Mouse (Mus musculus): Measurements from ENCODE around the gene Glod4. TPM values are rescaled to one million over a fixed set of nuclear protein-coding genes. Genes with fewer than 3 reads are reported as not detected.

Glod4 gene
- total RNA-seq, 2 experiments from 2014 or later: 85.6 to 109 TPM

- DNase-seq (ENCODE audit: low spot score in 2 of 2): no peak
Measured at GRCm38 (mm10) chr11:76153236-76153951, 90.1 kb downstream of the Glod4 start.

GRCm38 (mm10) chr11:76150980-76151379 is 92.5 kb downstream of the Glod4 start:
- no peak for DNase-seq (ENCODE audit: low spot score in 2 of 2)

- no peak for DNase-seq (ENCODE audit: low spot score in 2 of 2)
Measured at GRCm38 (mm10) chr11:76148055-76149008, 95.2 kb downstream of the Glod4 start.

DNA sequence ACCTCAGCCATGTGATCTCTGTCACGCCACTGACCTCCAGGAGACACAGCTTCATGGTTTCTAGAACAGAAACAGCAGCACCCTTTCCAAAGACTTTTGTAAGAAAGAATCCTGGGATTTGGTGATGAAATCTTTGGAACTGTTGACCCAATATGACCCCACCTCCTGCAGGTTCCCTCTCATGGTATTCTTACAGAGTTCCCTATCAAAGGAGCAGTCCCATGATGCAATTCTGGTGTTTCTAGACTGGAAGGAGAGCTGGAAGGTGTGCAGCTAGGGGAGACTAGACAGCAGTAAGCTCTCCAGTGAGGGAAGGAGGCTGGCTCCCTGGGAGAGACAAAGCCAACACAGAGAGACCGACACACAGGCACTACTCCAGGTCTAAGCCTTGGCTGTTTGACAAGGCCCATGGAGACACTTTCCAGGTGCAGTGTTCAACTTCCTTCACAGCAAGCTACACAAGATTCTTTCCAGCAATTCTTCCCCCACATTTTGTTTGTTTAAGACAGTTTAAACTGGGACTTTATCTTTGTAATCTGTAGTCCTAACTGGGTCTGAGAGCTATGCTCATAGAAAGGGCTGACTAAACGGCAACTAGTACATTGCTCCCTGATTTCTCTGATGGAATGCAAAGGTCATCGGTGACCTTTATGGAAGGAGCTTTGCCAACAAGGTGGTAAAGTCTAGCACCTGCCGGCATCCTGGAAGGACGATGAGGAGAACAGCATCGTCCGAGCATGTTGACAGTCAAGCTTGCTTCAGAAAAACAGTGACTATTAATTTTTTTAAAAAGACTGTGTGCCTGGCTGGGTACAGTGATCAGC is 97.1 kb downstream of the Glod4 start:
- no peak for DNase-seq (ENCODE audit: low spot score in 2 of 2)

GRCm38 (mm10) chr11:76145169-76145568 is 98.4 kb downstream of the Glod4 start:
- DNase-seq (ENCODE audit: low spot score in 2 of 2): no peak

DNA sequence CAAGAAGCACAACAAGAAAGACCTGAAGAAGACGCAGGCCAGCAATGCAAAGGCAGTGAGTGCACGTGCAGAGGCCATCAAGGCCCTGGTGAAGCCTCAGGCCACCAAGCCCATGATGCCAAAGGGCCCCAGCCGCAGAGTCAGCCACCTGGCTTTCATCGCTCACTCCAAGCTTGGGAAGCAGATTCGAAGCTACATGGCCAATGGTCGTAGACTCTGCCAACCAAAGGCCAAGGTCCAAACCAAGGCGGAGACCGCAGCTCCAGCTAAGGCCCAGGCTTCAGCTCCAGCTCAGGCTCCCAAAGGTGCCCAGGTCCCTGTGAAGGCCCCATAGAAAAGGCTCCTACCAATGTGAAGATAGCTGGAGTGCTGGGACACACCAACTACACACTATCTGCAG is 99.1 kb downstream of the Glod4 start:
- DNase-seq (ENCODE audit: low spot score in 2 of 2): no peak

DNA sequence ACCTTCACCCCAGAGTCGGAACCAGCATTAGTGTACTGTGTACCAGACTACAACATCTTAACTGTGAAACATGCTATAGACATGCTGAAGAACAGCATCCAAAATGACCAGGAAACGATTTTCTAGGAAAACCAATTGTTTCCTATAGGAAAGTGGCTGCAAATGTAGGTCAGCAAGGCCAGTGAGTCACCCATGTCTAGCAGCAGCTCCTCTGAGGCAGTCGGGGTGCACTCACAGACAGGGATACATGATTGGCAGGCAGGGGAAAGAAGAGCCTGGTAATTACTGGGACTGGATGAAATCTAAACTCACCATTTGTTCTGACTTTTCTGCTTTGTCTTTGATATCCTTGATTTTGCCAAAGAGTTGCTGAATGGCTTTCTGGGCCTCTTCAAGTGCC is 105.5 kb downstream of the Glod4 start:
- DNase-seq (ENCODE audit: low spot score in 2 of 2): no peak

- DNase-seq (ENCODE audit: low spot score in 2 of 2): no peak
Measured at GRCm38 (mm10) chr11:76135641-76136437, 107.7 kb downstream of the Glod4 start.

DNA sequence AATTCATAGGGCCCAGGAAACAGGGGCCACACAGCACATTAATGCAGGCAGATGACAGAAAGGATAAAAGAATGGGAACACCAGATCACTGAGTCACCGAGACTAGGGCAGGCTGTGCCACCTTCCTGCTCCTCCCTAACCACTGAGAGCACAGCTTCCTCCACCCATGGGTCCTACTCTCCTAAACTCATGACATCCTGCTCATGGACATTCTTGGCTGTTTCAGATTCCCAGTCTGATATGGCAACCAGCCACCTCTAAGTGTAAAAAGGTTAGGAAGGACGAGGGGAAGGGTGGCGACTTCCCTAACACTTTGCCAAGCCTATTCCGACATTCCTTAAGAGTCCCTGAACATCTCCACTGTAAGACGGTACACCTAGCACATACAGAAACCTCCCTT is 112.7 kb downstream of the Glod4 start:
- DNase-seq (ENCODE audit: low spot score in 2 of 2): no peak

- DNase-seq (ENCODE audit: low spot score in 2 of 2): no peak
Measured at GRCm38 (mm10) chr11:76125386-76125785, 118.1 kb downstream of the Glod4 start.

DNA sequence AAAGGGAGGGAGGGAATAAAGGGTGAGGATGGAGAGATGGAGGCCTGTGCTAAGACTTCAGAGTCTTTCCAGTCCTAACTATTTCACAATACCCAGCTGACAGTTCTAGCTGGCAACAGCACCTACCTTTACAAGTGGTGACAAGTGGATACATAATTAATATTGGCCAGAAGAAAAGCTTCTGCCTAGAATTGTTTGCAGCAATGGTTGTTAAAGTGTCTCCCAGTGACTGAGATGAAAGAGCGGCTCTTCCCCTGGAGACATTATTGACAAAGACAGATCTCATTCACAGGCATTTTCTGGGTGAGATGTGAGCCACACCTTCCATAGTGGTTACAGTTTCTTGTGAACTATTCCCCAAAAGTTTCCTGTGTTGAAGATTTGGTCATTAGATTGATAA is 120.0 kb downstream of the Glod4 start:
- no peak for DNase-seq (ENCODE audit: low spot score in 2 of 2)

DNA sequence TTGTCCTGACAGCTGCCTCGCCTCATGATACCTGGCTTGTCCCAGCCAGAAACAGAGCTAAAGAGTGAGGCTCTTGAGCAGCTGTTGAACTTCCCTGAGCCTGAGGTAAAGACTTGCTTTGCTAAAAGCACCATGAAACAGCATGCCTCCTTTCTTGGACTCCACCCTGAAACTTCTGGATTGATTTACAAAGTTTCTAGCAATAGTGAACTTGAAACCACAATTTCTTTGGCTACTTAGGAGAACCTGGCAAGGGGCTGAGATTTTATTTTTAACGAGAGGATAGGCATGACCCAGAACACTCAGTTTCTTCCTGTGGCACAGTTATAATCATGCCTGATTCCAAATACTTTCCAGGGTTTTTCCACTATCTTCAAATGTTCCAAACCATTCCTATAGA is 121.0 kb downstream of the Glod4 start:
- no peak for DNase-seq (ENCODE audit: low spot score in 2 of 2)

- no peak for DNase-seq (ENCODE audit: low spot score in 2 of 2)
Measured at GRCm38 (mm10) chr11:76121086-76121485, 122.4 kb downstream of the Glod4 start.

DNA sequence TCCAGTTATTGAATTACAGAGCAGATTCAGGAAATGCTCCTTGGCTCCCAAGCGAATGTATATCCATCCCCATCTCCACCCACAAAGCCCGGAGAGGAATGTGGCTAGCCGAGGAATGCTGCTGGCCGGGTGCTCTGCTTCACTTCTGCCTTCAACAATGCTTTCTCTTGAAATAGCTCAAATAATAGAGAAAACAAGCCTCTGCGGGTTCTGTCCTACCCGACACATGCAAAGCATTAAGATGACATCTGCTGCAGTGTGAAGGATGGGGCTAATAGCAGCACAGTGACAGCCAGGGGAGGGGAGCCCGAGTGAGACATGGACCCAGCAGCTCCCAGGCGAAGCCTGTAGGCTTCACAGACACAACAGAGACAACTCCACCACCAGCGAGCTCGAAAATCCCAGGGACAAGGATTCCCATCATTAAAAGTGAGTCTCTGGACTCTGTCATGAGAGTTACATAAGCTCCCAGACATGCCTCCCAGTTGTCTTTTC is 123.1 kb downstream of the Glod4 start:
- no peak for DNase-seq (ENCODE audit: low spot score in 2 of 2)

- no peak for DNase-seq (ENCODE audit: low spot score in 2 of 2)
Measured at GRCm38 (mm10) chr11:76110416-76110815, 133.1 kb downstream of the Glod4 start.

DNA sequence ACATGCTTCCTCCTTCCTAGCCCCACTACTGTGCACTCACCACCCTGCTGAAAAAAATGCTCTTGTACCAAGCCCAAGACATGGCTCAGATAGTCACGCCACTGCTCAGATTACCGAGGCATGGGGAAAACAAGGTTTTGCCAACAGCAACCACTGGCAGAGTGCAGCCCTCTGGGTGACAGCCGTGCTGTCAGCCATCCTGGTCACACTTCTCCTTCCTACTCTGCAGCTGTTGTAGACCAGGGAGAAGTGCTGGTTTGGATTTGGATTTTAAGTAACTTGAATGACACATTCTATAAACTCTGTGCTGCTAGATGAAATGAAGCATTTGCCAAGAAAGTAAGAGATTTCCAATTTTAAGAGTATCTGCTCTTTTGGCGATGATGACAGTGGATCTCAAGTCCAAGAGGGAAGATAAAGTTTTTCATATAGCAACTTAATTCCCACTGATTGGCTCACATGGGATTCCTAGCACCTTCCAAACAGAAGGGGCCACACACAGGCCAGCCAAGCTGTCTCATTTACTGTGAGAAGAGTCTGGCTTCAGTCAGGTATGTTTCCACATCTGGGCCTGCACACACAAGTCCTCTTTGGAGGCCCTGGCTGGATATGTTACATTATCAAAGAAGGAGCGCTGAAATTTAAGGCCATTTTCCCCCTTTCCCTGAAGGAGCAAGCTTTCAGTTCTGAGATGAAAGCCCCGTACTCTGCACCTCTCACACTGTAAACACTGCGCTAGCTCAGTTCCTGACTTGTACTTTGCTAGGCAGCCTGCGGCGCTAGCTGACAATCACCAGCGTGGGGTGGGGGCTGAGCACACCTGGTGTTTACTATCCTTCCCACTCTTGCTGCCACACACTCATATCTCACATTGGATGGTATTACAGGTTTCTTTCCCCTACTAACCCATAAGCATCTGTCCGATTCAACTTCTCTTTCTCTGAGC is 136.7 kb downstream of the Glod4 start:
- DNase-seq (ENCODE audit: low spot score in 2 of 2): no peak

GRCm38 (mm10) chr11:76101154-76101553 is 142.4 kb downstream of the Glod4 start:
- no peak for DNase-seq (ENCODE audit: low spot score in 2 of 2)

- DNase-seq (ENCODE audit: low spot score in 2 of 2): no peak
Measured at GRCm38 (mm10) chr11:76099193-76099975, 144.1 kb downstream of the Glod4 start.
